In genomic region chr12:52835914-52836546, GRCm38 (mm10) we compare ENCODE assay signal across 9 mouse cellular contexts.
DNase-seq lines count a peak whose midpoint lies in the region; ATAC-seq and TF ChIP-seq lines count a peak whose summit lies in the region.
"Had no signal": no experiment of that assay in that cellular context is flagged by ENCODE, and none has a peak within 500 bp of the region (broad histone marks: within the 10 kb centered on the region; RNA-seq: fewer than 3 reads in every experiment).

No protein-coding gene starts in this region.

- no peak for TF ChIP-seq POLR2A in lung, adult 2 months (IDR thresholded peaks at IDR 0.05; ENCODE audit: borderline replicate concordance, extremely low read depth, low read depth, low read length)

- ATAC-seq in lung, postnatal 0 days, result no peak
- no peak for ATAC-seq in hindbrain, embryonic 12.5 days (ENCODE audit: low FRiP score)
- ATAC-seq in midbrain, embryonic 15.5 days (replicated peaks), result no peak

- 43% methylated on average over 12 of the region's 12 CpGs for WGBS in lung, postnatal 0 days
- 45% methylated on average over 12 of the region's 12 CpGs for WGBS in lung, adult 2 months
- WGBS in hindbrain, embryonic 12.5 days, result 60% methylated on average over 12 of the region's 12 CpGs
- 54% methylated on average over 12 of the region's 12 CpGs for WGBS in midbrain, embryonic 15.5 days

- TF ChIP-seq EP300 in lung, postnatal 0 days (IDR thresholded peaks at IDR 0.05), result no peak

- no peak overlapping the region for H3K4me3 ChIP-seq in lung, postnatal 0 days (ENCODE audit: low read depth, low read length)
- no peak overlapping the region for H3K4me3 ChIP-seq in lung, adult 2 months (replicated peaks; ENCODE audit: extremely low read depth, low read depth, low read length)
- H3K4me3 ChIP-seq in hindbrain, embryonic 12.5 days, result no peak overlapping the region
- no peak overlapping the region for H3K4me3 ChIP-seq in midbrain, embryonic 15.5 days

- peak overlapping the region; percentile 63; the same call in 1 of the 2 replicates for H3K27ac ChIP-seq in lung, postnatal 0 days (ENCODE audit: low read length)
- peak overlapping the region; percentile 88 for H3K27ac ChIP-seq in hindbrain, embryonic 12.5 days
- H3K27ac ChIP-seq in midbrain, embryonic 15.5 days, result peak overlapping the region; percentile 69
- H3K27ac ChIP-seq: macrophage had no signal

- no peaks in the 10 kb centered on the region for H3K36me3 ChIP-seq in lung, postnatal 0 days (ENCODE audit: insufficient read depth, low read length)
- no peaks in the 10 kb centered on the region for H3K36me3 ChIP-seq in hindbrain, embryonic 12.5 days
- no peaks in the 10 kb centered on the region for H3K36me3 ChIP-seq in midbrain, embryonic 15.5 days (replicated peaks)

- H3K4me2 ChIP-seq in lung, postnatal 0 days (replicated peaks; ENCODE audit: low read depth, low read length), result peak overlapping the region; percentile 32; the same call in 1 of the 2 replicates
- 0 out of 2 replicates have a peak overlapping the region, but pooled peaks have one; percentile 15 for H3K4me2 ChIP-seq in hindbrain, embryonic 12.5 days (replicated peaks)
- no peak overlapping the region for H3K4me2 ChIP-seq in midbrain, embryonic 15.5 days

- DNase-seq in lung, postnatal 0 days (ENCODE audit: low spot score), result peak; percentile 28
- no peak for DNase-seq in lung, adult 2 months
- DNase-seq in fibroblast of lung, adult 2 months (ENCODE audit: low read depth), result peak; percentile 42
- DNase-seq in frontal cortex, postnatal 25 days (ENCODE audit: low spot score in 2 of 2), result no peak
- no peak for DNase-seq in adipocyte (ENCODE audit: low spot score)
- no peak for DNase-seq in T-cell, adult 2 months (ENCODE audit: low spot score)

- no peaks in the 10 kb centered on the region for H3K9me3 ChIP-seq in lung, postnatal 0 days (ENCODE audit: low read length)
- no peaks in the 10 kb centered on the region for H3K9me3 ChIP-seq in hindbrain, embryonic 12.5 days (replicated peaks)
- no peaks in the 10 kb centered on the region for H3K9me3 ChIP-seq in midbrain, embryonic 15.5 days

- H3K4me1 ChIP-seq in lung, postnatal 0 days (ENCODE audit: insufficient read depth, low read depth, low read length), result peaks cover 8% of the 10 kb centered on the region; the same call in 1 of the 2 replicates
- peaks cover 2% of the 10 kb centered on the region; the same call in 1 of the 2 replicates for H3K4me1 ChIP-seq in lung, adult 2 months (ENCODE audit: control insufficient read depth, insufficient read depth, low read length)
- H3K4me1 ChIP-seq in hindbrain, embryonic 12.5 days, result peaks cover 41% of the 10 kb centered on the region
- peaks cover 36% of the 10 kb centered on the region for H3K4me1 ChIP-seq in midbrain, embryonic 15.5 days

- TF ChIP-seq CTCF in lung, postnatal 0 days (IDR thresholded peaks at IDR 0.05), result no peak
- no peak for TF ChIP-seq CTCF in lung, adult 2 months (IDR thresholded peaks at IDR 0.05; ENCODE audit: insufficient read depth, low read length)

- H3K9ac ChIP-seq in lung, postnatal 0 days (replicated peaks; ENCODE audit: low read depth), result peak overlapping the region; percentile 12; the same call in 1 of the 2 replicates
- no peak overlapping the region for H3K9ac ChIP-seq in hindbrain, embryonic 12.5 days
- H3K9ac ChIP-seq in midbrain, embryonic 15.5 days, result no peak overlapping the region

- no peaks in the 10 kb centered on the region for H3K27me3 ChIP-seq in lung, postnatal 0 days (replicated peaks; ENCODE audit: insufficient read depth, low read length)
- H3K27me3 ChIP-seq in hindbrain, embryonic 12.5 days, result no peaks in the 10 kb centered on the region
- no peaks in the 10 kb centered on the region for H3K27me3 ChIP-seq in midbrain, embryonic 15.5 days (replicated peaks)

Comparison
In these comparisons a context has a peak if more than half of its experiments do, and no peak if none do; other contexts are left out.
1. DNase-seq: peak in lung, postnatal 0 days (single experiment) and fibroblast of lung, adult 2 months (single experiment); none in lung, adult 2 months (single experiment), frontal cortex, postnatal 25 days (0 of 2), adipocyte (single experiment) and T-cell, adult 2 months (single experiment).
2. Peak in every context shown above with its lines, with median percentiles within 50 percentile points of each other: H3K27ac ChIP-seq.